ENCODE assay signal across 22 mouse cellular contexts in genomic region chr11:99964213-99964612, GRCm38 (mm10). TPM values are rescaled to one million over a fixed set of nuclear protein-coding genes. Genes with fewer than 3 reads are reported as not detected.
DNase-seq lines count a peak whose midpoint lies in the region; ATAC-seq and TF ChIP-seq lines count a peak whose summit lies in the region.
"Had no signal": no experiment of that assay in that cellular context is flagged by ENCODE, and none has a peak within 500 bp of the region (broad histone marks: within the 10 kb centered on the region; RNA-seq: fewer than 3 reads in every experiment).

No protein-coding gene starts in this region.

- POLR2A ChIA-PET in Patski (lab: Charles Lee), result no interaction called here

- WGBS in embryonic facial prominence, embryonic 11.5 days, result 44% methylated on average over 6 of the region's 6 CpGs
- 54% methylated on average over 6 of the region's 6 CpGs for WGBS in embryonic facial prominence, embryonic 10.5 days
- 41% methylated on average over 6 of the region's 6 CpGs for WGBS in forebrain, embryonic 13.5 days

- no peak for ATAC-seq in embryonic facial prominence, embryonic 11.5 days (replicated peaks; ENCODE audit: insufficient number of reproducible peaks, low FRiP score, low TSS enrichment, low read depth)
- no peak for ATAC-seq in Patski
- ATAC-seq in forebrain, embryonic 13.5 days, result no peak
- no peak for ATAC-seq in CD4-positive, CD25-positive, alpha-beta regulatory T cell, adult 4 months
- ATAC-seq: forebrain, embryonic 15.5 days; midbrain, embryonic 15.5 days had no signal

- H3K36me3 ChIP-seq in embryonic facial prominence, embryonic 11.5 days (replicated peaks; ENCODE audit: control insufficient read depth, insufficient read depth, low read depth, low read length), result no peaks in the 10 kb centered on the region
- no peaks in the 10 kb centered on the region for H3K36me3 ChIP-seq in embryonic facial prominence, embryonic 10.5 days (replicated peaks)
- H3K36me3 ChIP-seq in forebrain, embryonic 13.5 days (ENCODE audit: poor library complexity, severe bottlenecking), result no peaks in the 10 kb centered on the region
- H3K36me3 ChIP-seq: forebrain, embryonic 15.5 days; limb, embryonic 12.5 days; midbrain, embryonic 15.5 days; stomach, embryonic 15.5 days had no signal

- DNase-seq in embryonic facial prominence, embryonic 11.5 days (ENCODE audit: low spot score), result peak; percentile 18
- DNase-seq in embryonic facial prominence, embryonic 10.5 days (ENCODE audit: low spot score), result no peak
- DNase-seq in right cerebral cortex, postnatal 4 days, result peak; percentile 10
- no peak for DNase-seq in right cerebral cortex, postnatal 14 days
- DNase-seq in Patski (ENCODE audit: low read depth, low spot score), result no peak
- peak; percentile 13 for DNase-seq in retina, embryonic 14.5 days (ENCODE audit: low spot score)
- DNase-seq: cerebellum, adult 11-12 months; heart, postnatal 14 days; right cerebral cortex, adult 18-20 months; thymus, postnatal 14 days had no signal

- TF ChIP-seq CTCF in Patski (IDR thresholded peaks at IDR 0.05), result peak; percentile 54

- H3K4me1 ChIP-seq in embryonic facial prominence, embryonic 11.5 days (ENCODE audit: control insufficient read depth, insufficient read depth, low read length), result no peaks in the 10 kb centered on the region
- H3K4me1 ChIP-seq in embryonic facial prominence, embryonic 10.5 days, result no peaks in the 10 kb centered on the region
- no peaks in the 10 kb centered on the region for H3K4me1 ChIP-seq in forebrain, embryonic 13.5 days
- H3K4me1 ChIP-seq: forebrain, embryonic 15.5 days; limb, embryonic 12.5 days; megakaryocyte, embryonic 14.5 days; midbrain, embryonic 15.5 days; stomach, embryonic 15.5 days had no signal

- no peaks in the 10 kb centered on the region for H3K9me3 ChIP-seq in embryonic facial prominence, embryonic 11.5 days (replicated peaks; ENCODE audit: control insufficient read depth, low read length)
- no peaks in the 10 kb centered on the region for H3K9me3 ChIP-seq in embryonic facial prominence, embryonic 10.5 days
- no peaks in the 10 kb centered on the region for H3K9me3 ChIP-seq in forebrain, embryonic 13.5 days (replicated peaks)
- H3K9me3 ChIP-seq: forebrain, embryonic 15.5 days; limb, embryonic 12.5 days; megakaryocyte, embryonic 14.5 days; midbrain, embryonic 15.5 days; stomach, embryonic 15.5 days had no signal

- no peak overlapping the region for H3K27ac ChIP-seq in embryonic facial prominence, embryonic 11.5 days (replicated peaks; ENCODE audit: low read depth, low read length)
- no peak overlapping the region for H3K27ac ChIP-seq in embryonic facial prominence, embryonic 10.5 days (replicated peaks)
- no peak overlapping the region for H3K27ac ChIP-seq in forebrain, embryonic 13.5 days
- H3K27ac ChIP-seq: forebrain, embryonic 15.5 days; limb, embryonic 12.5 days; liver, embryonic 14.5 days; midbrain, embryonic 15.5 days; stomach, embryonic 15.5 days had no signal

- H3K27me3 ChIP-seq in embryonic facial prominence, embryonic 11.5 days (ENCODE audit: control insufficient read depth, insufficient read depth, low read length), result no peaks in the 10 kb centered on the region
- H3K27me3 ChIP-seq in embryonic facial prominence, embryonic 10.5 days (replicated peaks; ENCODE audit: low read depth, poor library complexity, severe bottlenecking), result no peaks in the 10 kb centered on the region
- H3K27me3 ChIP-seq in Patski, result no peaks in the 10 kb centered on the region
- H3K27me3 ChIP-seq in forebrain, embryonic 13.5 days, result no peaks in the 10 kb centered on the region
- H3K27me3 ChIP-seq: forebrain, embryonic 15.5 days; limb, embryonic 12.5 days; megakaryocyte, embryonic 14.5 days; midbrain, embryonic 15.5 days; stomach, embryonic 15.5 days had no signal

- in situ Hi-C loops in Patski (cut with MboI; ENCODE audit: low pct_unique_long_range_greater_than_20kb), result no loop called here

- H3K4me3 ChIP-seq in embryonic facial prominence, embryonic 11.5 days (ENCODE audit: low read depth, low read length), result no peak overlapping the region
- H3K4me3 ChIP-seq in embryonic facial prominence, embryonic 10.5 days, result no peak overlapping the region
- H3K4me3 ChIP-seq in forebrain, embryonic 13.5 days, result no peak overlapping the region
- H3K4me3 ChIP-seq: forebrain, embryonic 15.5 days; limb, embryonic 12.5 days; megakaryocyte, embryonic 14.5 days; midbrain, embryonic 15.5 days; stomach, embryonic 15.5 days had no signal

- H3K4me2 ChIP-seq in embryonic facial prominence, embryonic 11.5 days (ENCODE audit: low read depth, low read length), result no peak overlapping the region
- no peak overlapping the region for H3K4me2 ChIP-seq in forebrain, embryonic 13.5 days
- H3K4me2 ChIP-seq: forebrain, embryonic 15.5 days; heart, embryonic 11.5 days; limb, embryonic 12.5 days; midbrain, embryonic 15.5 days; stomach, embryonic 15.5 days had no signal

- no peak overlapping the region for H3K9ac ChIP-seq in embryonic facial prominence, embryonic 11.5 days (replicated peaks; ENCODE audit: low read length)
- H3K9ac ChIP-seq in forebrain, embryonic 13.5 days, result no peak overlapping the region
- H3K9ac ChIP-seq: forebrain, embryonic 15.5 days; limb, embryonic 12.5 days; liver, embryonic 14.5 days; midbrain, embryonic 15.5 days; stomach, embryonic 15.5 days had no signal

- CTCF ChIA-PET in Patski (lab: Charles Lee), result no interaction called here

RNA-seq across cellular contexts. Expression of gene Krtap29-1, which starts 14.6 kb away (rescaled TPM):
- polyA plus RNA-seq in embryonic facial prominence, embryonic 11.5 days (2014; fragmentation: Nextera tagmentation; extraction: Ambion mirVana), result not detected in 2 replicates
- polyA plus RNA-seq in embryonic facial prominence, embryonic 10.5 days (2016; fragmentation: Nextera tagmentation; extraction: Ambion mirVana), result not detected in 2 replicates
- polyA plus RNA-seq in Patski (2021), result not detected
- not detected in 2 replicates for polyA plus RNA-seq in forebrain, embryonic 13.5 days (2015; fragmentation: Nextera tagmentation; extraction: Ambion mirVana)
- not detected for polyA plus RNA-seq in CD4-positive, CD25-positive, alpha-beta regulatory T cell, adult 4 months (2017; shearing (Covaris generic))
- polyA plus RNA-seq: forebrain, embryonic 15.5 days; heart, embryonic 11.5 days; kidney, embryonic 14.5 days; limb, embryonic 12.5 days; liver, embryonic 14.5 days; lung, embryonic 16.5 days; midbrain, embryonic 15.5 days; spleen, adult 2 months; stomach, embryonic 15.5 days had no signal

RNA-seq across cellular contexts. Expression of gene Krtap9-5, which starts 15.9 kb away (rescaled TPM):
- polyA plus RNA-seq in embryonic facial prominence, embryonic 11.5 days (2014; fragmentation: Nextera tagmentation; extraction: Ambion mirVana), result not detected in 2 replicates
- not detected in 2 replicates for polyA plus RNA-seq in embryonic facial prominence, embryonic 10.5 days (2016; fragmentation: Nextera tagmentation; extraction: Ambion mirVana)
- polyA plus RNA-seq in Patski (2021), result not detected
- polyA plus RNA-seq in forebrain, embryonic 13.5 days (2015; fragmentation: Nextera tagmentation; extraction: Ambion mirVana), result not detected in 2 replicates
- not detected for polyA plus RNA-seq in CD4-positive, CD25-positive, alpha-beta regulatory T cell, adult 4 months (2017; shearing (Covaris generic))
- polyA plus RNA-seq: forebrain, embryonic 15.5 days; heart, embryonic 11.5 days; kidney, embryonic 14.5 days; limb, embryonic 12.5 days; liver, embryonic 14.5 days; lung, embryonic 16.5 days; midbrain, embryonic 15.5 days; spleen, adult 2 months; stomach, embryonic 15.5 days had no signal

RNA-seq across cellular contexts. Expression of gene Krtap16-1, which starts 22.2 kb away (rescaled TPM):
- not detected in 2 replicates for polyA plus RNA-seq in embryonic facial prominence, embryonic 11.5 days (2014; fragmentation: Nextera tagmentation; extraction: Ambion mirVana)
- polyA plus RNA-seq in embryonic facial prominence, embryonic 10.5 days (2016; fragmentation: Nextera tagmentation; extraction: Ambion mirVana), result not detected in 2 replicates
- polyA plus RNA-seq in Patski (2021), result not detected
- polyA plus RNA-seq in forebrain, embryonic 13.5 days (2015; fragmentation: Nextera tagmentation; extraction: Ambion mirVana), result not detected in 2 replicates
- not detected for polyA plus RNA-seq in CD4-positive, CD25-positive, alpha-beta regulatory T cell, adult 4 months (2017; shearing (Covaris generic))
- polyA plus RNA-seq: forebrain, embryonic 15.5 days; heart, embryonic 11.5 days; kidney, embryonic 14.5 days; limb, embryonic 12.5 days; liver, embryonic 14.5 days; lung, embryonic 16.5 days; midbrain, embryonic 15.5 days; spleen, adult 2 months; stomach, embryonic 15.5 days had no signal

RNA-seq across cellular contexts. Expression of gene Krtap31-2, which starts 28.1 kb away (rescaled TPM):
- not detected in 2 replicates for polyA plus RNA-seq in embryonic facial prominence, embryonic 11.5 days (2014; fragmentation: Nextera tagmentation; extraction: Ambion mirVana)
- polyA plus RNA-seq in embryonic facial prominence, embryonic 10.5 days (2016; fragmentation: Nextera tagmentation; extraction: Ambion mirVana), result not detected in 2 replicates
- polyA plus RNA-seq in Patski (2021), result not detected
- not detected in 2 replicates for polyA plus RNA-seq in forebrain, embryonic 13.5 days (2015; fragmentation: Nextera tagmentation; extraction: Ambion mirVana)
- not detected for polyA plus RNA-seq in CD4-positive, CD25-positive, alpha-beta regulatory T cell, adult 4 months (2017; shearing (Covaris generic))
- polyA plus RNA-seq: forebrain, embryonic 15.5 days; heart, embryonic 11.5 days; kidney, embryonic 14.5 days; limb, embryonic 12.5 days; liver, embryonic 14.5 days; lung, embryonic 16.5 days; midbrain, embryonic 15.5 days; spleen, adult 2 months; stomach, embryonic 15.5 days had no signal

RNA-seq across cellular contexts. Expression of gene Krtap17-1, which starts 29.6 kb away (rescaled TPM):
- not detected in 2 replicates for polyA plus RNA-seq in embryonic facial prominence, embryonic 11.5 days (2014; fragmentation: Nextera tagmentation; extraction: Ambion mirVana)
- not detected in 2 replicates for polyA plus RNA-seq in embryonic facial prominence, embryonic 10.5 days (2016; fragmentation: Nextera tagmentation; extraction: Ambion mirVana)
- not detected for polyA plus RNA-seq in Patski (2021)
- polyA plus RNA-seq in forebrain, embryonic 13.5 days (2015; fragmentation: Nextera tagmentation; extraction: Ambion mirVana), result not detected in 2 replicates
- not detected for polyA plus RNA-seq in CD4-positive, CD25-positive, alpha-beta regulatory T cell, adult 4 months (2017; shearing (Covaris generic))
- polyA plus RNA-seq: forebrain, embryonic 15.5 days; heart, embryonic 11.5 days; kidney, embryonic 14.5 days; liver, embryonic 14.5 days; spleen, adult 2 months; stomach, embryonic 15.5 days had no signal

Comparison
In these comparisons a context has a peak if more than half of its experiments do, and no peak if none do; other contexts are left out.
1. DNase-seq: peak in embryonic facial prominence, embryonic 11.5 days (single experiment), right cerebral cortex, postnatal 4 days (single experiment) and retina, embryonic 14.5 days (single experiment); none in embryonic facial prominence, embryonic 10.5 days (single experiment), right cerebral cortex, postnatal 14 days (single experiment) and Patski (single experiment).